Mouse (Mus musculus) heart, postnatal 0 days (tissue): ENCODE data around the gene Stk10. TPM values are rescaled to one million over a fixed set of nuclear protein-coding genes. Genes with fewer than 3 reads are reported as not detected.

Experiments used
- ATAC-seq: fragments of 200-750 bp; cut with Nextera tagmentation; 2 replicates; pipeline ENCODE4 v1.8.0; 2017; ENCODE audit warnings: low read depth, moderate number of reproducible peaks, moderate library complexity; ENCODE audit not compliant: insufficient read depth
- DNase-seq: peaks from one replicate; pipeline ENCODE4 v3.0.0-alpha.2; 2016; ENCODE audit warnings: low spot score
- H3K27ac ChIP-seq: fragments of 300-500 bp; sonication (generic); 2 replicates; pipeline ENCODE4 v1.5.1; 2014; ENCODE audit warnings: low read depth, mild to moderate bottlenecking
- H3K27me3 ChIP-seq: fragments of 300-500 bp; sonication (generic); 2 replicates; pipeline ENCODE4 v1.6.1; 2014; ENCODE audit warnings: low read length, mixed read lengths; ENCODE audit not compliant: control insufficient read depth, insufficient read depth
- H3K36me3 ChIP-seq: fragments of 300-500 bp; sonication (generic); replicated peaks from 2 replicates; pipeline ENCODE4 v1.6.1; 2014; ENCODE audit warnings: low read length, mixed read lengths; ENCODE audit not compliant: control insufficient read depth, insufficient read depth
- H3K4me1 ChIP-seq: fragments of 300-500 bp; sonication (generic); 2 replicates; pipeline ENCODE4 v1.6.1; 2014; ENCODE audit warnings: antibody characterized with exemption; ENCODE audit not compliant: control insufficient read depth, insufficient read depth
- H3K4me2 ChIP-seq: fragments of 300-500 bp; sonication (generic); 2 replicates; pipeline ENCODE4 v1.6.1; 2014; ENCODE audit warnings: low read depth, mild to moderate bottlenecking, low read length, moderate library complexity
- H3K4me3 ChIP-seq: fragments of 300-500 bp; sonication (generic); 2 replicates; pipeline ENCODE4 v1.5.1; 2014; ENCODE audit warnings: low read depth, low read length
- H3K9ac ChIP-seq: fragments of 300-500 bp; sonication (generic); replicated peaks from 2 replicates; pipeline ENCODE4 v1.6.1; 2014; ENCODE audit warnings: low read depth, low read length, mixed read lengths
- H3K9me3 ChIP-seq: fragments of 300-500 bp; sonication (generic); replicated peaks from 2 replicates; pipeline ENCODE4 v1.6.1; 2016; ENCODE audit warnings: low read length; ENCODE audit not compliant: control insufficient read depth
- CTCF ChIP-seq: IDR thresholded peaks from 2 replicates; pipeline ENCODE4 v1.5.1; 2016; ENCODE audit warnings: antibody characterized with exemption, control low read depth, low read depth
- EP300 ChIP-seq: IDR thresholded peaks from 2 replicates; pipeline ENCODE4 v1.6.1; 2016; ENCODE audit warnings: antibody characterized with exemption, low read depth
- WGBS: fragments of 180-500 bp; shearing (Covaris S2); extraction: QIAGEN DNeasy Blood & Tissue Kit; methylation state at CpG from one replicate; pipeline ENCODE4 v1.1.7; 2014; 5-methylcytosine and 5-hydroxymethylcytosine counted together
- polyA plus RNA-seq: library from polyadenylated mRNA; unstranded; fragments of >200 nt; fragmentation: Nextera tagmentation; extraction: Ambion mirVana; gene quantifications from 2 replicates; pipeline ENCODE4 v1.2.1, GENCODE M21; 2015
- total RNA-seq: library from RNA; depleted of rRNA; stranded (reverse); fragments of >200 nt; gene quantifications from 2 replicates; pipeline ENCODE4 v1.2.3, GENCODE M21; 2014; ENCODE audit warnings: low replicate concordance

Stk10 gene
- total and polyA plus RNA-seq, 2 experiments from 2014 or later = 1.6 to 4.3 TPM

- no peak overlapping the region for H3K4me3 ChIP-seq
- DNase-seq (no peak), ATAC-seq (no peak)
- no peak for TF ChIP-seq EP300
- TF ChIP-seq CTCF = no peak; the same call in 1 of the 2 replicates
- no peak overlapping the region for H3K27ac ChIP-seq
- H3K9ac ChIP-seq = no peak overlapping the region
- no peak overlapping the region for H3K4me2 ChIP-seq
- WGBS = 65% methylated on average over 10 of the region's 10 CpGs
- peaks cover 27% of the 10 kb centered on the region for H3K4me1 ChIP-seq
- no peaks in the 10 kb centered on the region for H3K9me3 ChIP-seq
- H3K36me3 ChIP-seq = no peaks in the 10 kb centered on the region
- no peaks in the 10 kb centered on the region for H3K27me3 ChIP-seq
Observed at GRCm38 (mm10) chr11:32561465-32562355, 28.6 kb downstream of the Stk10 start.

GRCm38 (mm10) chr11:32562706-32563105, 29.6 kb downstream of the Stk10 start:
- 54% methylated on average over 5 of the region's 5 CpGs for WGBS
- TF ChIP-seq CTCF (no peak), EP300 (no peak)
- H3K4me2 ChIP-seq = no peak overlapping the region

GRCm38 (mm10) chr11:32563660-32564059, 30.6 kb downstream of the Stk10 start:
- H3K27ac ChIP-seq = no peak overlapping the region
- ATAC-seq = no peak
- 65% methylated on average over 3 of the region's 3 CpGs for WGBS

More at GRCm38 (mm10) chr11:32562706-32563105, 29.6 kb downstream of the Stk10 start:
- Histone ChIP-seq H3K36me3 (no peaks in the 10 kb centered on the region), H3K27me3 (no peaks in the 10 kb centered on the region), H3K9ac (no peak overlapping the region), H3K4me1 (peaks cover 27% of the 10 kb centered on the region), H3K27ac (no peak overlapping the region), H3K9me3 (no peaks in the 10 kb centered on the region), H3K4me3 (no peak overlapping the region)
- DNase-seq = no peak
- ATAC-seq = no peak

GRCm38 (mm10) chr11:32564629-32565028, 31.5 kb downstream of the Stk10 start:
- no peak overlapping the region for H3K4me3 ChIP-seq
- no peaks in the 10 kb centered on the region for H3K27me3 ChIP-seq
- H3K27ac ChIP-seq = 0 out of 2 replicates have a peak overlapping the region, but pooled peaks have one; percentile 23
- peaks cover 27% of the 10 kb centered on the region for H3K4me1 ChIP-seq
- H3K9me3 ChIP-seq = no peaks in the 10 kb centered on the region
- TF ChIP-seq CTCF = no peak
- TF ChIP-seq EP300 = no peak
- 39% methylated on average over 4 of the region's 4 CpGs for WGBS
- H3K36me3 ChIP-seq = no peaks in the 10 kb centered on the region
- ATAC-seq (no peak), DNase-seq (no peak)
- H3K4me2 ChIP-seq = no peak overlapping the region
- no peak overlapping the region for H3K9ac ChIP-seq

More at GRCm38 (mm10) chr11:32563660-32564059, 30.6 kb downstream of the Stk10 start:
- TF ChIP-seq EP300 = no peak
- Histone ChIP-seq H3K4me1 (peaks cover 27% of the 10 kb centered on the region), H3K27me3 (no peaks in the 10 kb centered on the region), H3K9ac (no peak overlapping the region), H3K4me3 (no peak overlapping the region), H3K9me3 (no peaks in the 10 kb centered on the region), H3K36me3 (no peaks in the 10 kb centered on the region), H3K4me2 (no peak overlapping the region)
- no peak for DNase-seq

GRCm38 (mm10) chr11:32565088-32565487, 32.0 kb downstream of the Stk10 start:
- WGBS = 49% methylated on average over 8 of the region's 8 CpGs
- Histone ChIP-seq H3K27ac (0 out of 2 replicates have a peak overlapping the region, but pooled peaks have one; percentile 23), H3K4me2 (no peak overlapping the region), H3K9me3 (0 out of 2 replicates have a peak, but pooled peaks cover 4% of the 10 kb centered on the region), H3K9ac (no peak overlapping the region), H3K27me3 (no peaks in the 10 kb centered on the region), H3K4me1 (peaks cover 27% of the 10 kb centered on the region), H3K4me3 (no peak overlapping the region), H3K36me3 (no peaks in the 10 kb centered on the region)
- ATAC-seq (0 out of 2 replicates have a peak, but pooled peaks have one; percentile 25), DNase-seq (no peak)
- TF ChIP-seq CTCF (no peak), EP300 (no peak)
